Mouse (Mus musculus) MEL (cell line): ENCODE data around the gene Cpne8. TPM values are rescaled to one million over a fixed set of nuclear protein-coding genes. Genes with fewer than 3 reads are reported as not detected.

Experiments used
- DNase-seq: peaks from one replicate; pipeline ENCODE4 v3.0.0; 2011; ENCODE audit warnings: low read depth, low spot score
- H3K27ac ChIP-seq: 2 replicates; pipeline ENCODE4 v1.5.1; 2012; ENCODE audit warnings: low read depth, mild to moderate bottlenecking, control low read depth, low read length, moderate library complexity; ENCODE audit not compliant: control insufficient read depth
- H3K27me3 ChIP-seq, 2 experiments: fragments of 150-350 bp in 1 of 2; sonication (generic) in 1 of 2; 2 replicates each; pipeline ENCODE4 v1.6.1; 2012; ENCODE audit warnings: low read length in 2 of 2, mild to moderate bottlenecking in 2 of 2, improper control_type of control experiment in 1 of 2, moderate library complexity in 1 of 2; ENCODE audit not compliant: insufficient read depth in 2 of 2, control insufficient read depth in 1 of 2
- H3K36me3 ChIP-seq, 2 experiments: 2 replicates each; pipeline ENCODE4 v1.6.1; 2012 to 2014; ENCODE audit warnings: low read length in 2 of 2, improper control_type of control experiment in 1 of 2, inconsistent platforms in 1 of 2, mild to moderate bottlenecking in 1 of 2; ENCODE audit not compliant: insufficient read depth in 2 of 2, control insufficient read depth in 1 of 2
- H3K4me1 ChIP-seq, 2 experiments: fragments of 150-350 bp in 1 of 2; sonication (generic) in 1 of 2; 2 replicates each; pipeline ENCODE4 v1.6.1; 2012; ENCODE audit warnings: low read length in 2 of 2, improper control_type of control experiment in 1 of 2, mild to moderate bottlenecking in 1 of 2; ENCODE audit not compliant: insufficient read depth in 2 of 2, control insufficient read depth in 1 of 2
- H3K4me3 ChIP-seq, 2 experiments: fragments of 150-350 bp in 1 of 2; sonication (generic) in 1 of 2; 2 replicates each; pipeline ENCODE4 v1.5.1; 2012; ENCODE audit warnings: low read depth in 2 of 2, low read length in 2 of 2, mild to moderate bottlenecking in 2 of 2, moderate library complexity in 2 of 2, control low read depth in 1 of 2, improper control_type of control experiment in 1 of 2; ENCODE audit not compliant: control insufficient read depth in 1 of 2, insufficient read depth in 1 of 2
- H3K79me2 ChIP-seq: 2 replicates; pipeline ENCODE4 v1.6.1; 2012; ENCODE audit warnings: mild to moderate bottlenecking, low read length, moderate library complexity; ENCODE audit not compliant: control insufficient read depth, poor library complexity, insufficient read depth
- H3K9ac ChIP-seq: 2 replicates; pipeline ENCODE4 v1.6.1; 2012; ENCODE audit warnings: low read depth, mild to moderate bottlenecking, control low read depth, low read length, moderate library complexity; ENCODE audit not compliant: control insufficient read depth, poor library complexity, severe bottlenecking
- H3K9me3 ChIP-seq: fragments of 150-350 bp; sonication (generic); replicated peaks from 2 replicates; pipeline ENCODE4 v1.6.1; 2012; ENCODE audit warnings: mild to moderate bottlenecking, low read length, improper control_type of control experiment, moderate library complexity; ENCODE audit not compliant: insufficient read depth
- CHD2 ChIP-seq: IDR thresholded peaks from 2 replicates; pipeline ENCODE4 v1.6.1; 2011; ENCODE audit warnings: low read length, improper control_type of control experiment
- E2F4 ChIP-seq: IDR thresholded peaks from 2 replicates; pipeline ENCODE4 v1.6.1; 2011; ENCODE audit warnings: low read depth, low read length, improper control_type of control experiment, borderline replicate concordance
- ETS1 ChIP-seq: IDR thresholded peaks from 2 replicates; pipeline ENCODE4 v1.6.1; 2012; ENCODE audit warnings: low read depth, mild to moderate bottlenecking, inconsistent platforms, low read length, improper control_type of control experiment, moderate library complexity
- JUND ChIP-seq: IDR thresholded peaks from 2 replicates; pipeline ENCODE4 v1.6.1; 2011; ENCODE audit warnings: low read depth, mild to moderate bottlenecking, improper control_type of control experiment, low read length
- KAT2A ChIP-seq: conservative IDR thresholded peaks from 2 replicates; pipeline ENCODE4 v1.6.1; 2012; ENCODE audit warnings: low read depth, low read length, improper control_type of control experiment, inconsistent platforms
- MAFK ChIP-seq: IDR thresholded peaks from 2 replicates; pipeline ENCODE4 v1.6.1; 2011; ENCODE audit warnings: low read depth, mild to moderate bottlenecking, low read length, improper control_type of control experiment, borderline replicate concordance
- MYB ChIP-seq: IDR thresholded peaks from 2 replicates; pipeline ENCODE4 v1.6.1; 2011; ENCODE audit warnings: mild to moderate bottlenecking, low read depth, low read length, improper control_type of control experiment
- NRF1 ChIP-seq: IDR thresholded peaks from 2 replicates; pipeline ENCODE4 v1.6.1; 2014; ENCODE audit warnings: low read depth, mild to moderate bottlenecking, inconsistent platforms, low read length, improper control_type of control experiment, moderate library complexity; ENCODE audit not compliant: poor library complexity, insufficient read depth, severe bottlenecking
- POLR2AphosphoS2 ChIP-seq: IDR thresholded peaks from 2 replicates; pipeline ENCODE4 v1.6.1; 2011; ENCODE audit warnings: low read length, improper control_type of control experiment
- RAD21 ChIP-seq: IDR thresholded peaks from 2 replicates; pipeline ENCODE4 v1.6.1; 2011; ENCODE audit warnings: mild to moderate bottlenecking, low read depth, low read length, improper control_type of control experiment
- SIN3A ChIP-seq: IDR thresholded peaks from 2 replicates; pipeline ENCODE4 v1.6.1; 2012; ENCODE audit warnings: low read length, improper control_type of control experiment, inconsistent platforms
- TBP ChIP-seq: IDR thresholded peaks from 2 replicates; pipeline ENCODE4 v1.8.0; 2011; ENCODE audit warnings: low read depth, low read length, improper control_type of control experiment
- UBTF ChIP-seq: IDR thresholded peaks from 2 replicates; pipeline ENCODE4 v1.6.1; 2012; ENCODE audit warnings: low read depth, mild to moderate bottlenecking, inconsistent platforms, low read length, improper control_type of control experiment, moderate library complexity, borderline replicate concordance; ENCODE audit not compliant: insufficient read depth
- ZC3H11A ChIP-seq: IDR thresholded peaks from 2 replicates; pipeline ENCODE4 v1.6.1; 2012; ENCODE audit warnings: low read depth, mild to moderate bottlenecking, inconsistent platforms, low read length, improper control_type of control experiment
- ZKSCAN1 ChIP-seq: IDR thresholded peaks from 2 replicates; pipeline ENCODE4 v1.6.1; 2012; ENCODE audit warnings: low read depth, mild to moderate bottlenecking, inconsistent platforms, low read length, improper control_type of control experiment, moderate library complexity
- ZMIZ1 ChIP-seq: IDR thresholded peaks from 2 replicates; pipeline ENCODE4 v1.6.1; 2012; ENCODE audit warnings: low read depth, mild to moderate bottlenecking, inconsistent platforms, low read length, improper control_type of control experiment, moderate library complexity
- ZNF384 ChIP-seq: IDR thresholded peaks from 2 replicates; pipeline ENCODE4 v1.6.1; 2012; ENCODE audit warnings: low read depth, mild to moderate bottlenecking, inconsistent platforms, low read length, improper control_type of control experiment
- polyA plus RNA-seq, 2 experiments: library from polyadenylated mRNA; stranded (reverse) in 1 of 2; unstranded in 1 of 2; fragments of >175 nt in 1 of 2; fragments of >200 nt in 1 of 2; gene quantifications; 2 replicates each; pipeline versions ENCODE4 v1.2.1 to v1.2.4; 2012; ENCODE audit warnings: low replicate concordance in 2 of 2, low read depth in 1 of 2; ENCODE audit not compliant: insufficient read length in 2 of 2, insufficient read depth in 1 of 2, missing spikeins in 1 of 2
- total RNA-seq: library from RNA; depleted of rRNA; stranded (reverse); fragments of 300-350 nt; gene quantifications from 2 replicates; pipeline ENCODE4 v1.2.3, GENCODE M21; 2012

The Cpne8 gene
- total and polyA plus RNA-seq, 3 experiments = 18.5 to 50.4 TPM; not detected in 1

DNA sequence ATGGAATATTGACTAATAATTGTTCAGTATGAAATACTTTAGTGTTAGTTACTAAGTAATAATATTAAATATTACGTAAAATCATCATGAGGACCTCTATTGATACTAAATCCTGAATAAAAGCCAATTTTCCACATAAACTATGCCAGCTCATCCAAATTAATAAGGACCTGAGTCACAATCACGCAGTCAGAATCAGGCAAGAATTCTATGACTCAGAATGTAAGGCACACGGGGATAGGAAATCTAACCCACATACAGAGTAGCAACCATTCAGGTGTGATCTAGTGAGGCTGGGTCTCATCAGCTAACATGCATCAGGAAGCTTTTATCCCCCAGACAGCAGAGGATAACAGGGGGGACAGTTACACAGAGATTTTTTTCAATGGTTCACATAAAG is 72.1 kb downstream of the Cpne8 start:
- DNase-seq = no peak
- H3K79me2 ChIP-seq = no peaks in the 10 kb centered on the region
- no peak overlapping the region for H3K4me3 ChIP-seq
- no peaks in the 10 kb centered on the region for H3K4me1 ChIP-seq
- H3K9me3 ChIP-seq = no peaks in the 10 kb centered on the region
- no peak overlapping the region for H3K27ac ChIP-seq
- TF ChIP-seq ZNF384 (no peak), POLR2AphosphoS2 (no peak), ZKSCAN1 (no peak), KAT2A (no peak), NRF1 (no peak), MAFK (no peak), ETS1 (no peak), ZMIZ1 (no peak), JUND (no peak), CHD2 (no peak)
- H3K27me3 ChIP-seq = no peaks in the 10 kb centered on the region
- H3K36me3 ChIP-seq = no peaks in the 10 kb centered on the region
- no peak overlapping the region for H3K9ac ChIP-seq

DNA sequence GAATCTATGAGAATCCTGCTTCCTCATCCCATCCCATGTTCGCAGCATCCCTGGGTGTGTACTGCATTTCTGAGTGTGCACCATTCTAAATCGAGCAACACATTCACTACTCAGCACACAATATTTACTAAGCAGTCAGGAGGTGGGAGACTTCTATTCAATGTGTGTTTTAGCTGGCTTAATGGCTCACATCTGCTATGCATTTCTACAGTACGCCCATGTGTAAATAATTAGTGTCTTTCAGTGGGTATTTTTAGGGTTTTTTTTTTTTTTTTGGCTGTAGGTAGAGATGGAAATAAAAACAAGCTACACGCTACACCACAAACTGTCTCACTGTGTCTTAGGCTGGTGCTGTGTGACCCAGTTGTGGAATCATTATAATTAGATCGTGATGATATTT is 75.6 kb downstream of the Cpne8 start:
- Histone ChIP-seq H3K9ac (no peak overlapping the region), H3K79me2 (no peaks in the 10 kb centered on the region), H3K36me3 (no peaks in the 10 kb centered on the region), H3K27ac (no peak overlapping the region)
- no peak for TF ChIP-seq ZC3H11A
- no peak for TF ChIP-seq SIN3A
- no peak for TF ChIP-seq RAD21
- TF ChIP-seq, all 39 proteins: peak for 0
- Histone ChIP-seq H3K4me3 (no peak overlapping the region), H3K4me1 (no peaks in the 10 kb centered on the region), H3K27me3 (no peaks in the 10 kb centered on the region), H3K9me3 (no peaks in the 10 kb centered on the region)
- DNase-seq = no peak

DNA sequence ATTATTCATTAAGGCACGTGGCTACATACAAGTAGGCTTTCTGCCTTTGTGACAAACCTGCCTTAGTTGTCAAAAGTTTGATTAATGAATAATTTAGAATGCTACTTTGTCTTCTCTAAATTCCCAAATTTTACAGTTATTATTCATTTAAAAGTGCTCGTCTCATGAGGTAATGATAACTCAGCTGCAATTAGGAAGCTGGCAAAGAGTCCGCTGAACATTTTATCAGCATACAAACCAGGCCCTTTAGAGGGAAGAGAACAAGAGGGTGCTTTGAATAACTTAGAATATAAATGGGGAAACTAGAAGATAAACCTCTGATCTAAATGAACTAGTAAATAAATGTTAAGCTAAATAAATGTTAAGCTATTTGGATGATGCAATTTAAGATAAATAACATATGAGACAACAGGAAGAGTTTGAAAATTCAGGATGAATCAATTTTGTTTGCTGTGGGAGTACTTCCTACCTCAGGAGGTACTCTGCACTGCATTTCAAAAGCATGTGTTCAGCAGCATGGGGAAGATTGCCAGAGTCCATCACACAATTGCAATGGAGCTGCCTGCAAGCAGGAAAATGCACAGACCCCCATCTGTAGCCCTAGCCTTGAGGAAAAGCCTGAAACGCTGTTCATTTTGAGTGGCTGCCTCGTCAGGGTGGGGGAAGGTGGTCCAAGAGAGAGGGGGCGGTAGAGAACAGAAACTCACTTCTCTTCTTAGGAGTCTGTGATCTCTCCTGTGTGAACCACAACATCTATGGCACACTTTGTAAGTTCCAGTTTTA is 81.3 kb downstream of the Cpne8 start:
- Histone ChIP-seq H3K27me3 (no peaks in the 10 kb centered on the region), H3K27ac (no peak overlapping the region), H3K9me3 (no peaks in the 10 kb centered on the region), H3K79me2 (no peaks in the 10 kb centered on the region), H3K4me3 (no peak overlapping the region), H3K4me1 (no peaks in the 10 kb centered on the region), H3K36me3 (no peaks in the 10 kb centered on the region), H3K9ac (no peak overlapping the region)
- TF ChIP-seq E2F4 = no peak
- TF ChIP-seq MYB = no peak
- TF ChIP-seq CHD2 = no peak
- no peak for TF ChIP-seq TBP
- TF ChIP-seq UBTF = no peak
- DNase-seq = no peak
